Mouse (Mus musculus) gastrocnemius, adult 2 months (tissue): ENCODE results near the gene Gtf3c5. TPM values are rescaled to one million over a fixed set of nuclear protein-coding genes. Genes with fewer than 3 reads are reported as not detected.

Experiments
- DNase-seq: peaks from one replicate; pipeline ENCODE4 v3.0.0; 2022
- H3K27ac ChIP-seq: fragments of 200-600 bp; 2 replicates; pipeline ENCODE4 v1.8.1; 2022; ENCODE audit warnings: mild to moderate bottlenecking
- H3K4me3 ChIP-seq: fragments of 200-600 bp; 2 replicates; pipeline ENCODE4 v1.8.1; 2022; ENCODE audit warnings: mild to moderate bottlenecking, moderate library complexity
- CTCF ChIP-seq: fragments of 200-600 bp; IDR thresholded peaks from 2 replicates; pipeline ENCODE4 v1.8.1; 2022; ENCODE audit warnings: antibody characterized with exemption, mild to moderate bottlenecking, moderate library complexity
- intact Hi-C: fragments of 180-260 bp; cut with DNase I; formaldehyde crosslinking; loops from one replicate; pipeline ENCODE4 v1.15.1; 2025
- total RNA-seq, 2 experiments: library from RNA; stranded (reverse); gene quantifications; 2 replicates each; pipeline ENCODE4 v1.2.3; 2021

Gene Gtf3c5
- total RNA-seq, 2 experiments from 2014 or later: 7.2 to 8.0 TPM

DNA sequence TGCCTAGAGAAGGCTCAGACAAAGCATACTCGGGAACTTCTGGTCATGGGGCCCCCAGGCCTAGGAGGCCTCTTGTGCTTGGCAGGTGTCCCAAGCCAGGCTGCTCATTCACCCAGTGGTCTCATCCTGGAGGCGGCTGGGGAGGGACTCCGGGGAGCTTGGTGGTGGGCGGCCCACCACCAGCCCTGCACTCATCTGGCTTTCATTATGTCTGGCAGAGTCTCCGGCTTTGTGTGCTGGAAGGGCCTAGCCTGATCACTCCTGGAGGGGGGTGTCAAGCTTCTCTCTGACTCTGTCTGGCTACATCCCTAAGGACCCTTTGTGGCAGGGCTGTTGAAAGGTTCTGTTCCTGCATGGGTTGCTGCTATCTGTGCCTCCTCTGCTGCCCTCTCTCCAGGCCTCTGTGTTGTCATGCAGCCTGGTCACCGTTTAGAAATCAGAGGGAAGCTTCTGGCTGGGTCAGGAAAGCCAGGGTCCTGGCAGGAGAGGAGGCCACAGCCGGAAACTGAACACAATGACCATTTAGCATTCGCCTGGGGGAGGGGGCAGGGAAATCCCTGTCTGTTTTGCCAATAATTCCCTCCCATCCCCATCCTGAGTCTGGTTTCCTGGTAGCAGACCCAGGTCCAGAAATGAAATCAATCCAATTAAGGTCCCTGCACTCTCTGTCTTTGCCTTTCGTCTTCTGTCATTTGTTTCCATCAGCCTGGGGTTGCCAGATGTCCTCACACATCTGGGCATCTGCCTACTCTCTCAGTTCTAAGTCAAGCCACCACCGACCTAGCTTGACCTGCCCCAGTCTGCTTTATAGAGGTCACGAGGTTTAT is 48.9 kb downstream of the Gtf3c5 start:
- intact Hi-C loops: no loop called here
- peak overlapping the region; percentile 93 for H3K27ac ChIP-seq
- H3K4me3 ChIP-seq: peak overlapping the region; percentile 82
- no peak for TF ChIP-seq CTCF
- no peak for DNase-seq

DNA sequence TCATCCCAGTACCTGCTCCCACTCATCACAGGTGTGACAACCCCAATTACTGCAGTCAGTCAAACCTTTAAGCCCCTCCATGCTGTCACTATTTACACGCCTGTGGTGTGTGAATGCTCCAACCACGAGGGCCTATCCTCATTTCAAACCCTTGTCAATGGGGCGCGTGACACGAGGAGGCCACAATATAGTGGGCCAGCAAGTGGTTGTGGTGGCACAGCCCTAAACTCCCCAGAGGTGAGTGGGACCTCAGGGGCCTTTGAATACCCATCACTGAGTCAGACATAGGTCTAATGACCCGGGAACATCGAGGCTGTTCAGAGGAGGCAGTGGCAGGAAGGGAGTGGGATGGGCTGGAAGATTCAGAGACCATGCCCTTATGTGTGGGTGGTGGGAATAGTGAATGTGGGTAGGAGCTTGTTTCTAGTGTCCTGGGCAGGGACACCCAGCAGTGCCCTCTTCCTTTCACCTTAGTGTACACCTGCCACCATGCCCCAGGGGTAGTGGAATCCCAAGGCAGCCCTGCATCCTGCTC is 49.6 kb downstream of the Gtf3c5 start:
- Histone ChIP-seq H3K4me3 (peak overlapping the region; percentile 82), H3K27ac (peak overlapping the region; percentile 93)
- no peak for TF ChIP-seq CTCF
- DNase-seq: no peak
- intact Hi-C loops: no loop called here

DNA sequence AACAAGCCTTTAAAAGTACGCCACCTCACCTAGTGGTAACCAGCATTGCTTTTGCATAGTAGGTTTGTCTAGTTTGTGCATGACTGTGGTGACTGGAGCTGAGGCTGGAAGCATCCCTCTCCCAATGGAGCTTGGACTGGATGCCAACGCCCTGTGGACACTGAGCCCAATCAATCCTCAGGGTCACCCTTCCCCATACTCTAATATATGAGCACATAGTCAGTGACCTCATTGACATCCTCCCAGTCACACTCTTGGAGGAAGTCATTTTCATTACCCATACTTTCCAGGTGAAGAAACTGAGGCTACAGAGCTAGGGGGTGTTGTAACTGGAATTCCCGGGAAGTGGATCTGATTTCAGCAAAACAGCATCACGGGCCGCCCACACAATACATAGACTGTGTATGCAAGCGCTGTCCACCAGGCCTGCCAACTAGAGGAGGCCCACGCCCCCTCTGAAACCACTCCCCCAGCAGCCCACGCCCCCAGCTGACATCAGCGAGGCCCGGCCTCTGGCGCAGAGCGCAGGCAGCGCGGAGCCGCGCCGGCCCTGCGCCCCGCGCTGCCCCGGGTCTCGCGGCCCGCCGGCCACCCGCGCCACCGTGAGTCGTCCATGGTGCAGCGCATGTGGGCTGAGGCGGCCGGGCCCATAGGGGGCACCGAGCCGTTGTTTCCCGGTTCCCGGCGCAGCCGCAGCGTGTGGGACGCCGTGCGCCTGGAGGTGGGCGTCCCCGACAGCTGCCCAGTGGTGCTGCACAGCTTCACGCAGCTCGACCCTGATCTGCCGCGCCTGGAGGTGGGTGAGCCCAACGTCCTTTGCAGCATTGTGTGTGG is 50.4 kb downstream of the Gtf3c5 start:
- Histone ChIP-seq H3K4me3 (peak overlapping the region; percentile 82), H3K27ac (peak overlapping the region; percentile 93)
- intact Hi-C loops: no loop called here
- DNase-seq: peak; percentile 94
- TF ChIP-seq CTCF: peak; percentile 26; the same call in 1 of the 2 replicates

DNA sequence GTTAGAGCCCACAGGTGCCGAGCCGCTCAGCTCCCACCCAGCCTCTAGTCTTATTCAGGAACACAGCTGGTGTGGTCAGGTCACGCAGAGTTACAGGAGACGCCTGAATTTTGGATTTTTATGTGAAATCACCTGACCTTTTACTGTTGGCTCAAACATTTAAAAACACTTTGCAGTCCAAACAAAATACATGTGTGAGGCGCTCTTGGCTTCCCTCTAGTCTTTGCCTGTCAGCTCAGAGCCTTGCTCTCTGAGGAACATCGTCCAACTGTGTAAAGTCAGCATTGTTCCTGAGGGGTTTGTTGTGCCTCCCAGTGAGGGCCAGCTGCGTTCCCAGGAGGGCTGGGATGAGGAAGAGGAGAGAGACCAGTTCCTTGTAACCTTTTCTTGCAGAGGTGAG is 53.2 kb downstream of the Gtf3c5 start:
- DNase-seq: no peak
- Histone ChIP-seq H3K4me3 (no peak overlapping the region), H3K27ac (peak overlapping the region; percentile 84)
- TF ChIP-seq CTCF: no peak
- intact Hi-C loops: no loop called here

DNA sequence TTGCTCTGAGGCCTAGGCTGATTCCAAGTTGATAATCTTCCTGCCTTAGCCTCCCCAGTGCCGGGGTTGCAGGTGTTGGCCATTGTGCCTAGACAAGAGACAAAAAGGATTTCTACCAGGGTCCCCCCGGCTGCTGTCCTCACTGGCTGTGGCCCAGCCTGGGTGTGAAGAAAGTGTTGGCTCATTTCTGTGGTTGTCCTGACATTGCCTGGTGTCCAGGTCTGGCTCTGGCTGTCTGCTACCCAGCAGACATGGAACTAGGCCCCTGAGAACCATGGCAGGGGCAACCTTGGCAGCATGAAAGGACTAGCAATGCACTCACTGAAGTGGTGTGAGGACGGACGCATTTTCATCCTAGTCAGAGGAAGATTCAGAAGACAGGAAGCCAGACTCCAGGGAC is 53.7 kb downstream of the Gtf3c5 start:
- no peak overlapping the region for H3K4me3 ChIP-seq
- intact Hi-C loops: no loop called here
- no peak for DNase-seq
- H3K27ac ChIP-seq: peak overlapping the region; percentile 84
- TF ChIP-seq CTCF: no peak

DNA sequence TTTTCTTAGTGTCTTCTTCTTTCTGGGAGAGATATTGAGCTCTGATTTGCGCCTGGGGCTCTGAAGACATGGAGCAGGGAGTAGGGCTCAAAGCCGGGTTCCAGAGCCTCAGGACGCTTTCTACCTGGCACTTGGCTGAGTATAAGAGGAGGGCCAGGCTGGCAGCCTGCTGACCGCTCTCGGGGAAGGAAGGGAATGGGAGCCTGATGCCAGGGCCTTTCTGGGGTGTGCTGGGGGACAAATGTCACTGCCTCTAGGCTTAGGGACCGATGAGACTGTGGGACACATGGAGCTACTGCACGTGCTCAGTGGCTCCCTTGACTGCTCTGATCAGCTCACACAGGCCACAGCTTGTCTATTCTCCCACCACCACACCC is 55.2 kb downstream of the Gtf3c5 start:
- Histone ChIP-seq H3K27ac (peak overlapping the region; percentile 84), H3K4me3 (peak overlapping the region; percentile 35)
- peak; percentile 56 for DNase-seq
- intact Hi-C loops: no loop called here
- no peak for TF ChIP-seq CTCF

DNA sequence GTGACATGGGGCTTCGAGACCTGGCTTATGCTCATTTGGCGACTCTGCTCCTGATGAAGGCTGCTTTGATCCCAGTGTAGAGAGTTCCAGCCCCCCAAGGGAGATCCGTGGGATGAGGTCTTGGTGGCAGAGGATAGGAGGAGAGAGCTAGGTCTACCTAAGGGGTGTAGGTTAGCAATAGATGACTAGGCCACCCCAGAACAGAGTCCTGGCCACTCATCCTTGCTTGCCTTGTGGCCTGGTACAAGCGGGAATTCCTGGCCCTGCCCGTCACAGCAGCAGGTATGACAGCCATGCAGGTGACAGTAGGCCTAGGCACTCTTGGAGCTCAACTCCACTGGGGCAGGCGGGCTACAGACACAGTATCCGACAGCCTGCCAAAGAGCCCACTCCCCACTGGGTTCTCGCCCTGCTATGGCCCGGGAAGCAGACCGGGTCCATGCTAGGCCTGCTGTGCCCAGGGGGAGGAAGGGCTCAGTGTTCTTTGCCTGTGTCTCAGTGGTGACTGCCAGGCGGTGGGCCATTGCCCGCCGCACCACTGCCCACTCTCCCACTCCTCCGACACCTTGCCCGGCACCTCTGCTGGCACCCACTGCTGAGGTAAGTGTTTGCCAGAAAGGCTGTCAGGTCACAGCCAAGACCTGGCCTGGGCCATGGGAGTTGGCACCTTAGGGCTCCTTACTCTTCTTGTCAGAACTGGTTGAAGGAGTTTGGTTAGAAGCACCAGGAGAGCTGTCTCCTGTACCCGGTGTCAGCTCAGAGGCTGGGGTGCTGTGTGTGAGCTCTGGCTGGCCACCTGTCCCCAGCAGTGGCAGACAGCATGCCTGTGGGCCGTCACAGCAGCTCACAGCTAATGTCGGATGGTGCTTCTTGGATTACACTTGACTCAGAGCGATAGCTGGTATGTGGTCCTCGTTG is 55.9 kb downstream of the Gtf3c5 start:
- Histone ChIP-seq H3K27ac (peak overlapping the region; percentile 84), H3K4me3 (peak overlapping the region; percentile 35)
- intact Hi-C loops: no loop called here
- TF ChIP-seq CTCF: no peak
- DNase-seq: peak; percentile 60

DNA sequence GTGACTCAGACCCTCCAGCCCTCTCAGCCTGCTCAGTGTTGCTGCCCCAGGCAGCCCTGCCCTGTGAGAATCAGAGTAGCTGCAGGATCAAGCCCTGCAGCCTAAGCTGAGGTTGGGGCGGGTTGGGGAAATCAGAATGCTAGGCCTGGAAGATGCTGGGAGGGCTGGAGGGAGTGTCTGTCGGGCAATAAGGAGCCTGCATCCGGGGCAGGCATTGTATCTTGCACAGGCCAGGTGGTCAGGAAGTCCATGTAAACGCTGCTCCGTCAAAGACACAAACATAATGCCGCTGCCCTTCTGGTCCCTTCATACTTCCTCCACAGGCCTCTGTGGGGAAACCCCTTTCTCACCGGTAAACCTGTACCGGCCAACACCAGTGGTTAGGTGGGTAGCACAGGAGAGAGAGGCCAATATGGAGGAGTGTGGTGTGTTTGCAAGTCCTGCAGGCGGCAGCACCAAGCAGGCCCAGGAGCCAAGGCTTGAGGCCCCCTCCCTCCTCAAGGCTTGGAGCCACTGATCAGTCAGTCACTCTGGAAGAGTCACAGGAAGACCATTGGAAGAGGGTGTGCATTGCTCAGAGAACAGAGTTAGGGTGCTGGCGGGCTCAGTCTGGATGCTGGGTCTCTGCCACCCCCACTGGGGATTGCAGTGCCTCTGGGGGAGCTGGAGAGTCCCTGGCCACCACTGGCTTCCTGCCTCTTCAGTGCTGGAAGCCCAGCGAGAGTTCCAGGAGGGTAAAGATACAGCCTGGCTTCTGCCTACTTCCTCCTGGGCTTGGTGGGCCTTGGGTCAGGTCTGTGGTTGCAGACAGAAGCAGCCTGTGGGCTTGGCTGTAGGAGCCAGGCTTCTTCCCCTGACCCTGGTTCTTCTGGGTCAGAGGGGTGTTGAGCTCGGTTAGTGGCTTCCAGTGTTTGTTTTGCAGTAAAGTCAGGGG is 57.3 kb downstream of the Gtf3c5 start:
- no peak; the same call in 1 of the 2 replicates for TF ChIP-seq CTCF
- no peak for DNase-seq

DNA sequence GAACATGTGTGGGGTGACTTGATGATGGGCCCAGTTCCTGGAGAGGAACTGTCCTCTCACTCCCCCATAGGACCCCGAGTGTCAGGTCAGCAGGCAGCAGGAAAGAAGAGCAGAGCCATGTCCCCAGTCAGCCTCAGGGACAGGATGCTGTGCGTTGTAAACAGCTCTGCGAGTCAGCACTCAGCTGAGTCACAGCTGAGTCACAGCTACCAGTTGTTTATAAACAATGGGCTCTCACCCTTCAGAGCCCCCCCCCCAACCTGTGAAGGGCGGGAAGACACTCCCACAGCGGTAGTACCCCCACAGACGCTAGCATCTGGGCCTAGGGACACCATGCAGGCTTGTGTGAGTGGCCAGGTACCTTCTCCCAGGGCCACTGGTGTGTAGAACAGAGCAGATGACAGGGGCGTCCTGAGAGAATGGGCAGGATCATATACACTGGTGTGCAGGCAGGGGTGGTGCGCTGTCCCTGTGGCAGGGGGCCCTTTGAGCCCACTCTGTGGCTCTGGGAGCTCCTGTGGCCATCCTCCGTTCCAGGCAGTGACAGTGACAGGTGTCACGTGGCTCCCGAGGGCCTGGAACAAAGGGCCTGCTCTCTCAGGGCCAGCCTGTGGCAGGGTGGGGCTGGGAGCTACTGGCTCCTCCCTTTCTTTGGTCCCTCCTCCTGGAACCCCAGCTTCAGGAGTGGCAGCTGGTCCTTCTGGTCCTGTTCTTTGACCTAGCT is 58.2 kb downstream of the Gtf3c5 start:
- TF ChIP-seq CTCF: no peak
- H3K27ac ChIP-seq: peak overlapping the region; percentile 88
- H3K4me3 ChIP-seq: peak overlapping the region; percentile 53
- DNase-seq: peak; percentile 81
- intact Hi-C loops: no loop called here

More for the DNA sequence above, 57.3 kb downstream of the Gtf3c5 start:
- H3K27ac ChIP-seq: peak overlapping the region; percentile 88
- intact Hi-C loops: no loop called here
- H3K4me3 ChIP-seq: peak overlapping the region; percentile 11; the same call in 1 of the 2 replicates

DNA sequence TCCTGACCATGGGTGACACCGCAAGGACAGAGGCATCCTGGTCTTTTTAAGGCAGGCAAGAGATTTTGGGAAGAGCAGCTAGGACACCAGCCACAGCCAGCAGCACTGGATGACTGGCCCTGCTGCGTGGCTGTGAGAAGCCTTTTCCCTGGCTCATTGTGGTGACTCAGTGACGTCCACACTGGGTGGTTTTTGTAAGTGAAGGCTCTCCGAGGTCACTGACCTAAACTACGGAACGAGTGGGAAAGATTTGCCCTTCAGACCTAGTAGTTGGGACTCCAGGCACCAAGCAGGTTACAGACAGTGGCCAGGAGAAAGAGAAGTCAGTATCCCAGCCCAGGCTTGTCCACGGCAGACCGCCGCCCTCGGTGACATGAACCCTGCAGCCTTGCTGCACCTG is 59.1 kb downstream of the Gtf3c5 start:
- H3K4me3 ChIP-seq: no peak overlapping the region
- no peak for TF ChIP-seq CTCF
- intact Hi-C loops: no loop called here
- peak overlapping the region; percentile 88 for H3K27ac ChIP-seq
- no peak for DNase-seq
